Mouse (Mus musculus): ENCODE measurements around the gene Tctex1d4.

Tctex1d4 gene

GRCm38 (mm10) chr4:117126675-117127290 is at the start of gene Tctex1d4:
Gene Tctex1d4 (plus strand): TSS chr4:117126794.
- DNase-seq, result no peak

GRCm38 (mm10) chr4:117087948-117088640 is 38.5 kb upstream of the Tctex1d4 start:
- no peak for DNase-seq

- no peak for DNase-seq
Measured at GRCm38 (mm10) chr4:117090586-117090985, 36.0 kb upstream of the Tctex1d4 start.

GRCm38 (mm10) chr4:117094626-117095361 is 31.8 kb upstream of the Tctex1d4 start:
- no peak for DNase-seq

GRCm38 (mm10) chr4:117095551-117096452 is 30.8 kb upstream of the Tctex1d4 start, which contains the start of gene Ptch2:
Gene Ptch2 (plus strand): TSS chr4:117096075.
- peak; percentile 29 for DNase-seq

- DNase-seq, result no peak
Measured at GRCm38 (mm10) chr4:117096666-117097065, 29.9 kb upstream of the Tctex1d4 start.

- no peak for DNase-seq
Measured at GRCm38 (mm10) chr4:117097969-117098763, 28.4 kb upstream of the Tctex1d4 start.

GRCm38 (mm10) chr4:117098764-117099036 is 27.9 kb upstream of the Tctex1d4 start:
- DNase-seq, result no peak

- no peak for DNase-seq
Measured at GRCm38 (mm10) chr4:117100036-117100435, 26.6 kb upstream of the Tctex1d4 start.

GRCm38 (mm10) chr4:117101218-117101617 is 25.4 kb upstream of the Tctex1d4 start:
- DNase-seq, result no peak

- DNase-seq, result no peak
Measured at GRCm38 (mm10) chr4:117104672-117105071, 21.9 kb upstream of the Tctex1d4 start.

- no peak for DNase-seq
Measured at GRCm38 (mm10) chr4:117105127-117105526, 21.5 kb upstream of the Tctex1d4 start.

GRCm38 (mm10) chr4:117107813-117108523 is 18.6 kb upstream of the Tctex1d4 start:
- DNase-seq, result no peak

GRCm38 (mm10) chr4:117108524-117108849 is 18.1 kb upstream of the Tctex1d4 start:
- DNase-seq, result no peak

- no peak for DNase-seq
Measured at GRCm38 (mm10) chr4:117109330-117109729, 17.3 kb upstream of the Tctex1d4 start.

GRCm38 (mm10) chr4:117110249-117110648 is 16.3 kb upstream of the Tctex1d4 start:
- no peak for DNase-seq

- no peak for DNase-seq
Measured at GRCm38 (mm10) chr4:117110985-117111384, 15.6 kb upstream of the Tctex1d4 start.

GRCm38 (mm10) chr4:117113237-117113636 is 13.4 kb upstream of the Tctex1d4 start:
- no peak for DNase-seq

- no peak for DNase-seq
Measured at GRCm38 (mm10) chr4:117115592-117115991, 11.0 kb upstream of the Tctex1d4 start.

GRCm38 (mm10) chr4:117117931-117118330 is 8.7 kb upstream of the Tctex1d4 start:
- no peak for DNase-seq

GRCm38 (mm10) chr4:117119636-117120035 is 7.0 kb upstream of the Tctex1d4 start:
- no peak for DNase-seq

GRCm38 (mm10) chr4:117120052-117120444 is 6.5 kb upstream of the Tctex1d4 start:
- no peak for DNase-seq

All from layer of hippocampus, adult 9-11 months (tissue).